Mouse (Mus musculus) Muller cell, postnatal 12 days (primary cell): ENCODE results near the gene Hrct1.
A peak's percentile ranks its signal among the peaks of the same experiment; 100 is the strongest.

Source experiments
- DNase-seq: peaks from one replicate; pipeline ENCODE4 v3.0.0-alpha.2; 2015; ENCODE audit errors: inconsistent ontology term

The Hrct1 gene

DNA sequence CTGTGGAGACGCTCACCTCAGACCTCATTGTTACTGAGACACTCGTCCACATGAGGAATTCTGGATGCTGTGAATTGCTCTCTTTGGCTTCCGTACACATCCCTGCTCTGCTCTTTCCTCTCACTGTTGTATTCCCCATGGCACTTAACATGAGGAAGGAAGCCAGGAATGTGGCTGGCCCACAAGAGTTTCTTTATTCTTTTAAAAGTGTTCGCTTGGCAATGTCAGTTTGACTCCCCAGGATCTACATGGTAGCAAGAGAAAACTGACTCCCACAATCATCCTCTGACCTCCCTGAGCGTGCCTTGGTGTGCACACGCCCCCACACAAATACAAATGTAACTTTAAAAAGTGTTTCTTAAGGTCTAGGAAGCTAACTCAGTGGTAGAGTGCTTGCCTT, 44.6 kb downstream of the Hrct1 start:
- peak; percentile 33 for DNase-seq

DNA sequence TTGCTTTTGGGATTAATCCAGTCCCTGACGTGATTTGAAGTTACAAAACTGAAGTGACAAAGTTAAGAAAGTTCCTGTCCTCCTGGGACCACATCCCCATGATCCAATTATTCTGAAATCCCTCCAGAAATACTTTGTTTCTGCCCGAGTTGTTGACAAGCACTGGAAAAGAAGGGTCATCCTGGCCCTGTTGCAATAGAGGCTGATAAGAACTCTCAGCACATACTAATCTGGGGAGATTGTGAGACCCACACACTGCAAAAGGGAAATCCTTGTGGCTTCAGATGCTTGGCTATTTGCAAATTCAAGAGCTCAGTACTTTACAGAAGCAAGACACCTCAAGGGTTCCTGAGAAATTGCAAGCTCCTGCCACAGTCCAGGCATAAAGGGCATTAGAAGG, 45.3 kb downstream of the Hrct1 start:
- no peak for DNase-seq
